Mouse (Mus musculus) R1 (cell line): ENCODE measurements around the gene Grin1.
A peak's percentile ranks its signal among the peaks of the same experiment; 100 is the strongest.
"Not testable (repeated sequence)": the region's sequence is repeated elsewhere in the genome, so short reads cannot be mapped to it uniquely, and the experiment has no call there.

Source experiments
- DNase-seq: peaks from one replicate; pipeline ENCODE4 v3.0.0-alpha.2; 2018; ENCODE audit warnings: low read depth, low spot score

The Grin1 gene

GRCm38 (mm10) chr2:25258887-25259286, 60.1 kb downstream of the Grin1 start:
- peak; percentile 77 for DNase-seq

- DNase-seq = not testable (repeated sequence)
Observed at GRCm38 (mm10) chr2:25257250-25257649, 61.7 kb downstream of the Grin1 start.

- DNase-seq = peak; percentile 89
Observed at GRCm38 (mm10) chr2:25256443-25257109, 62.4 kb downstream of the Grin1 start.

GRCm38 (mm10) chr2:25255284-25255779, 63.7 kb downstream of the Grin1 start, which contains the start of gene Tmem203:
Tmem203 (plus strand) TSS chr2:25255439.
- peak; percentile 96 for DNase-seq

- no peak for DNase-seq
Observed at GRCm38 (mm10) chr2:25252331-25252730, 66.7 kb downstream of the Grin1 start.

GRCm38 (mm10) chr2:25246183-25247072, 72.6 kb downstream of the Grin1 start, which contains the start of gene AL732309.1:
AL732309.1 (minus strand) TSS chr2:25246863.
- peak; percentile 43 for DNase-seq

- no peak for DNase-seq
Observed at GRCm38 (mm10) chr2:25244144-25244543, 74.8 kb downstream of the Grin1 start.

- no peak for DNase-seq
Observed at GRCm38 (mm10) chr2:25243342-25243741, 75.6 kb downstream of the Grin1 start.

GRCm38 (mm10) chr2:25242101-25242506, 76.9 kb downstream of the Grin1 start, which contains the start of the genes Rnf208 and Cysrt1:
Rnf208 (plus strand) TSS chr2:25242255.
Cysrt1 (minus strand) TSS chr2:25242452.
- DNase-seq = peak; percentile 53

- peak; percentile 40 for DNase-seq
Observed at GRCm38 (mm10) chr2:25241438-25241775, 77.6 kb downstream of the Grin1 start.
